Mouse (Mus musculus): ENCODE measurements around the gene Serp2.

DNA sequence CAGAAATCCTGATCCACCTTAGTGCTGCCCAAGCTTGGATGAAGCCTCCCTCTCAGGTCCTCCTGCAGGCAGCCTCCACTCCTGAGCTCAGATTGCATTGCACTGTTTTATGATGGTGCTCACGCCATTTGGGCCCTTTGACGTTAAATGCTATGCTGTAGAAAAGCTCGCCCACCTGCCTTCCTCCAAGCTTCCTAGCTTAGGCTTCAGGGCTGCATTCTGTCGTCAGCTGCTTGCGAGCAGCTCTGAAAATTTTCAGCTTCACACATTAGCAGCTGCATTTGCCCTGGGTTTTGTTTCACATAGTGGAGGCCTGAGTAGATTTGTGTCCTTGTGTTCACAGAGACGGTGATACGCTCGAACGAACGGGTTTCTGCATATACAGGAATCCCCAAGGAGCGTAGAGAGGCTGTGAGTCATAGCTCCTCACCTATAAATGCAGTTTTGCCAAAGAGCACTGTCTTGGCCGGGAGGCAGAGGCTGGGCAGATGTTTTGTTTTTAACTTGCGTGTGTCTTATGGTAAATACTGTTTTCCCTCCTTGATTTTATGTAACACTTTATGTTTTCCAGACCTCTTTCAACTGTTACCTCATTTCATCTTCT, 49.3 kb upstream of the Serp2 start:
- TF ChIP-seq CTCF (IDR thresholded peaks at IDR 0.05; ENCODE audit: borderline replicate concordance, extremely low read depth, insufficient read depth, insufficient read length), result no peak
- no peak for TF ChIP-seq POLR2A (IDR thresholded peaks at IDR 0.05; ENCODE audit: borderline replicate concordance, extremely low read depth, insufficient read depth, insufficient read length, poor library complexity, severe bottlenecking)

Measured in brain, embryonic 14.5 days (tissue).